Mouse (Mus musculus) erythroblast, embryonic 14.5 days (primary cell): ENCODE measurements around the gene Fgf3. TPM values are rescaled to one million over a fixed set of nuclear protein-coding genes. Genes with fewer than 3 reads are reported as not detected.

Source experiments
- H3K27me3 ChIP-seq: 2 replicates; pipeline ENCODE4 v1.6.1; 2012; ENCODE audit warnings: inconsistent platforms; ENCODE audit not compliant: control insufficient read depth
- H3K36me3 ChIP-seq: 2 replicates; pipeline ENCODE4 v1.6.1; 2012; ENCODE audit warnings: mild to moderate bottlenecking, inconsistent platforms; ENCODE audit not compliant: control insufficient read depth
- H3K4me1 ChIP-seq: 2 replicates; pipeline ENCODE4 v1.6.1; 2012; ENCODE audit warnings: inconsistent platforms; ENCODE audit not compliant: control insufficient read depth
- H3K4me3 ChIP-seq: replicated peaks from 2 replicates; pipeline ENCODE3; 2012; ENCODE audit warnings: moderate library complexity, mild to moderate bottlenecking, inconsistent platforms
- H3K9me3 ChIP-seq: 2 replicates; pipeline ENCODE4 v1.6.1; 2012; ENCODE audit warnings: low read length, inconsistent platforms, mixed read lengths; ENCODE audit not compliant: control insufficient read depth
- GATA1 ChIP-seq: IDR thresholded peaks from 2 replicates; pipeline ENCODE4 v1.6.1; 2012; ENCODE audit warnings: low read length, inconsistent platforms, mixed read lengths
- TAL1 ChIP-seq: IDR thresholded peaks from 3 replicates; pipeline ENCODE4 v1.6.1; 2012; ENCODE audit warnings: low read length, inconsistent platforms, mixed read lengths
- polyA plus RNA-seq: library from polyadenylated mRNA; stranded (reverse); fragments of >175 nt; gene quantifications from 2 replicates; pipeline ENCODE4 v1.2.3, GENCODE M21; 2012

The Fgf3 gene
- polyA plus RNA-seq, 1 experiment = 0.02 TPM

DNA sequence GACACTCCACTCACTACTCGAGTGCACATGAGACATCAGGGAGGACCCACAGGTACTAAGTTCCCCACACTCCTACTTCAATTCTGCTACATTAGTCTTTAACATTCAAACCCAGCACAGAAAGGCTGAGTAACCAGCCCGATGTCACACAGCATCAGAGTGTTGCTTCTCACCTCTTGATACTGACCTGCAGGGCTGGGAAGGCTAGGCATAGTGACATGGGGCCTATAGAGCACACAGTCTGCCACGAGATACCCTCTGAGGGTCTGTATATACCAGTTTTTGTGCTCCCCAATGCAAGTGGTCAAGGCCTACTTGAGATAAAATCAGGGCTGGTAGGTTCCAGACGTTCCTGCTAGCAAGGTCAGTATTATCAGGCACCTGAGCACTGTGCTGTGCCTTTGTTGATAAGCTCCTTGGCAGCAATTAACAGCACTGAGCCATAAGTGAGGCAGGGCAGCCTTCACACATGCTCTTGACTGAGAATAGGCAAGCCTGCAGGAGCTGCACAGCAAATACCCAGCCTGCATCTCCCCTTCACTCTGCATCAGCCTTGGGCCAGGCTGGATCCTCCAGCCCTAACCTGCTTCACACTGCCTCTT is 29.8 kb upstream of the Fgf3 start:
- TF ChIP-seq GATA1 = no peak
- TF ChIP-seq TAL1 = peak; percentile 52; the same call in 2 of the 3 replicates
- Histone ChIP-seq H3K4me3 (no peak overlapping the region), H3K27me3 (peaks cover 8% of the 10 kb centered on the region), H3K36me3 (no peaks in the 10 kb centered on the region), H3K9me3 (no peaks in the 10 kb centered on the region), H3K4me1 (peaks cover 50% of the 10 kb centered on the region)

DNA sequence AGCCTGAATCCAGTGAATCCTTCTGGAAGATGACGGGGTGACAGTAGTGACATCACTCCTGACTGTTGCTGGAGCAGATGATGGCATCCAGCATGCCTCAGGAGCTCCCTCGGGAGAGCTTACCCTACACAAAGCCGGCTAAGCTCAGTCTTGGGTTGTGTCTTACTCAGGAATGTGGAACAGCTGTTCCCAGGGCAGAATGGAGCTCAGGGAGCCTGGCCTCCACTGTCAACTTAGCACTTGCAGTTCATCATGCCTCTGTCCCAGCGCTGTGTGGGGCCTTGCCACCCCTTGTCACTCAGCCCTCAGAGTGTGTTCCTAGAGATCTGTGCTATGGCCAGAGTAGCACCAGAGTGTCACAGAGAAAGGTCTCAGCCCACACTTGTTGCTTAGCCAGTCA is 26.4 kb upstream of the Fgf3 start:
- Histone ChIP-seq H3K9me3 (no peaks in the 10 kb centered on the region), H3K36me3 (no peaks in the 10 kb centered on the region), H3K4me1 (peaks cover 50% of the 10 kb centered on the region), H3K4me3 (no peak overlapping the region), H3K27me3 (no peaks in the 10 kb centered on the region)
- TF ChIP-seq TAL1 (no peak), GATA1 (no peak)

DNA sequence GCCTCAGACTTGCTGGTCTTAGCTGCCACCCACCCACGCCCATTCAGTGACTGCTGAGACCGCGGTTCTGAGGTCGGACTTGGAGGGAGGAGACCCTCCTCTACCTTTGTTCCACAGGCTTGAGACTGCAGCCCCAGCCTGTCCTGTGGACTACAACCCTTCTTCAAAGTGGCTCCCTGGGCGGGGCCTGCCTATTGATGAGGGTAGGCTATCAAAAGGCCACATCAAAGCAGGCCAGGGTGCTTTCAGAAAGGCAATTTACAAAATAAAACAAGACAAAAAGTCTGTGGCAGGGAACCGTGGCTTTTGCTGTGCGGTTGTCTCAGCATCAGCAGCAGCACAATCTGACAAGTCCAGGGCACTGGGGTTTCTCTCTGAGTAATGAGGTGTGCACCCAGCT is 16.0 kb upstream of the Fgf3 start:
- TF ChIP-seq GATA1 (no peak), TAL1 (no peak)
- peaks cover 28% of the 10 kb centered on the region for H3K27me3 ChIP-seq
- no peaks in the 10 kb centered on the region for H3K4me1 ChIP-seq

DNA sequence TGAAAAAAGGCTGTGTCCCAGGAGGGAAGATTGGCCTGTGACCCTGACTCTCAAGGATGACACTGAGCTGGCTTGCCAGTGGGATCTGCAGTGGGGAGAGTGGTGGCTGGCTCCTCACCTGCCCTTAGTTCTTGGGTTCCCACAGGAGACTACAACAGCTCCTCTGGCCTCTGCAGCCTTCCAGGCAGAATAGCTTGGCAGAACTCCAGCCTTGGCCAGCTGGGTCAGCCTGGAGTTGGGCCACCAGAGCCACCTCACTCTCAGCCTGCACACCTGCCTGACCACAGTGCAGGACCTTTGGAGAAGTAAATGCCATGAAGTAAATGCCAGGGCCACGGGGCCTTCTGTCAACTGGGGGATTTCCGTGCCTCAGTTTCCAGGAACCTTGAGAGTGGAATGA is 13.9 kb upstream of the Fgf3 start:
- TF ChIP-seq GATA1 (no peak), TAL1 (no peak)
- no peaks in the 10 kb centered on the region for H3K36me3 ChIP-seq
- peaks cover 1% of the 10 kb centered on the region for H3K9me3 ChIP-seq
- no peak overlapping the region for H3K4me3 ChIP-seq
- H3K4me1 ChIP-seq = no peaks in the 10 kb centered on the region
- H3K27me3 ChIP-seq = peaks cover 40% of the 10 kb centered on the region

More for the DNA sequence above, 16.0 kb upstream of the Fgf3 start:
- no peak overlapping the region for H3K4me3 ChIP-seq
- no peaks in the 10 kb centered on the region for H3K36me3 ChIP-seq
- H3K9me3 ChIP-seq = peaks cover 12% of the 10 kb centered on the region

DNA sequence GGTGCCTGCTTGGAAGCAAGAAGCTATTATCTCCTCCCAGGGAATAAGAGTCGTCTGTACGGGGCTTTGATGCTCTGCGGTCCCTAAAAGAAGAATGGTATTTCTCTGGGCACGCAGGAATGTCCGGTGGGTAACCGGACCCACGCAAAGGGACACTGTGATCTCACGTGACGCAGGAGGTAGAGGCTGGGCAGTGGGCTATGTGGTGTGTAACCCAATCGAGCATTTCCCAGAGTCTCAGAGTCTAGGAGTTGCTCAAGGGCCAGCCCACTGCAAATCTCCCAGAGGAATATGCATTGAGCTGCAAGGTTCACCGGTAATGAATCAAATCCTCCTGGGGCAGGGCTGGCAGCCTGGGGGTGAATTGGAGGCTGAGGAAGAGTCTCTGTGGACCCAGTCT is 9.5 kb upstream of the Fgf3 start:
- no peaks in the 10 kb centered on the region for H3K4me1 ChIP-seq
- H3K27me3 ChIP-seq = peaks cover 54% of the 10 kb centered on the region
- no peaks in the 10 kb centered on the region for H3K9me3 ChIP-seq
- no peak for TF ChIP-seq GATA1
- TF ChIP-seq TAL1 = no peak
- H3K4me3 ChIP-seq = no peak overlapping the region
- no peaks in the 10 kb centered on the region for H3K36me3 ChIP-seq

DNA sequence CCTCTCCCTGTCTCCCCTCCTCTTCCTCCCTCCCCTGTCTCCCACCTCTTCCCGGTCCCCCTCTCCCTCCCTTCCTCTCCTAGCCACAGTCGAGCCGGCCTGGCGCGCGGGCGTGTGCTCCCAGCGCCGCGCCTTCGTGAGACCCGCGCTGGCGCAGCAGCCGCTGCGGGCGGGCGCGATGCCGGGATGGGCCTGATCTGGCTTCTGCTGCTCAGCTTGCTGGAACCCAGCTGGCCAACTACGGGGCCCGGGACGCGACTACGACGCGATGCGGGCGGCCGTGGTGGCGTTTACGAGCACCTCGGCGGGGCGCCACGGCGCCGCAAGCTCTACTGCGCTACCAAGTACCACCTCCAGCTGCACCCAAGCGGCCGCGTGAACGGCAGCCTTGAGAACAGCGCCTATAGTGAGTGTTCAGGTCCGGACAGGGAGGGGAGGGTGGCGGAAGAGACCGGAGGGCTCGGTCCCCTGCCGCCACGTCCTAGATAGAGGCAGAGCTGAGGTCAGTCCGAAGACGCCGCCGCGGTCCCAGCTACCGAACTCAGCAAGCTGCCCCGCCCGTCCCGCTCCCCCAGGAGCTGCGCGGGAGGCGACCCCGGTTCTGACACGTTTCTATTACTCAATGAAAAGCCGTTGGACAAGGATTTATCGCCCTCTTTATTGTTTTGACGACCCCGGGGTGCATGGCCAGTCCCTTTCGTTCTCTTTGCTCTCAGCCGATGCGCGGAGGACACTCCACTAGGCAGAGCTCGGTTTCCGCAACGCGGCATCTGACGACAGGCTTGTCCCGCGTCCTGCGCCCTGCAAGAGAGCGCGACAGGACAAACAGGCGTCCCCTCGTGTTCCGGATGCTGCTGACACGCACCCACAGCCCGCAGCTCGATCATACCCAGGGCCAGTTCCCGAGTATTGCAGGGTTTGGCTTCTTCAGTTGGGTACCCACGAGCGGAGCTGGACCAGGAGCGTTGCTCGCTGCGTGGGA is 930 bp downstream of the Fgf3 start:
- Histone ChIP-seq H3K4me3 (no peak overlapping the region), H3K27me3 (peaks cover 91% of the 10 kb centered on the region), H3K4me1 (peaks cover 1% of the 10 kb centered on the region; the same call in 1 of the 2 replicates), H3K36me3 (no peaks in the 10 kb centered on the region), H3K9me3 (peaks cover 2% of the 10 kb centered on the region; the same call in 1 of the 2 replicates)
- TF ChIP-seq GATA1 (no peak), TAL1 (no peak)

DNA sequence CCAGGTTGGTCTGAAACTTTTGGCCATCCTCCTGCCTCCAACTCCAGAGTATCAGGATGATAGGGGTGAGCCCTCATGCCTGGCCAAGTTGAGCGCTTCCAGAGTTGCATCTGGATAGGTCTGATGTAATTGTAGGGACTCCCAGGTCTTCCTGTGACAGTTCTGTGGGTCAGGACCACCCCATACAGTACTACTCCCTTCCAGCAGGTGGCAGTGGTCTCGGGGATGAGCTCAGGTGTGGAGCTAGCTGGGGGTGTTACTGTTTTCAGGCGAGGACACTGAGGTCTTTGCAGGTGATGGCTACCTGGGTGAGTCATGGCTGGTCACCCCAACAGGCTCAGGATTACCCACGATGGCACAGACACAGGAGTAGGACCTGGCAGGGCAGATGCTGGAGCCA is 8.3 kb downstream of the Fgf3 start:
- H3K4me3 ChIP-seq = no peak overlapping the region
- H3K36me3 ChIP-seq = no peaks in the 10 kb centered on the region
- H3K4me1 ChIP-seq = no peaks in the 10 kb centered on the region
- TF ChIP-seq TAL1 = no peak
- no peak for TF ChIP-seq GATA1
- H3K27me3 ChIP-seq = peaks cover 30% of the 10 kb centered on the region
- no peaks in the 10 kb centered on the region for H3K9me3 ChIP-seq

DNA sequence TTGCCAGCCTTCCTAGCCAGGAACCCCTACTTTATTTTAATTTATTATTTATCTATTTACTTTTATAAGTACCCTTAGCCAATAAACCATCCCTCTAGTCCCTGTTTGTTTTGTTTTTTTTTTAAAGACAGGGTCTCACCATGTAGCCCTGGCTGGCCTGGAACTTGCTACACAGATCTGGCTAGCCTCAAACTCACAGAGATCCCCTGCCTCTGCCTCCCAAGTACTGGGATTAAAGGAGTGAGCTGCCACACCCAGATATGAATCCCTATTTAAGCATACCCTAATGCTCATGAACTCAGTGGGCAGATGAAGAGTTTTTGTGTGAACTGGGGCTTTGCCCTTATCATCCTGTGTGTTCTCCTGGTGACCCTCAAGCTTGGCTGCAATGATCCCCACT is 9.2 kb downstream of the Fgf3 start, which contains the start of gene Fgf4:
Gene Fgf4 (plus strand): TSS at position 301 of the 400 bp plus-strand sequence.
- Histone ChIP-seq H3K4me1 (no peaks in the 10 kb centered on the region), H3K27me3 (peaks cover 21% of the 10 kb centered on the region), H3K4me3 (no peak within 1 kb of the TSS), H3K36me3 (no peaks in the 10 kb centered on the region), H3K9me3 (no peaks in the 10 kb centered on the region)
- no peak for TF ChIP-seq TAL1
- no peak for TF ChIP-seq GATA1

DNA sequence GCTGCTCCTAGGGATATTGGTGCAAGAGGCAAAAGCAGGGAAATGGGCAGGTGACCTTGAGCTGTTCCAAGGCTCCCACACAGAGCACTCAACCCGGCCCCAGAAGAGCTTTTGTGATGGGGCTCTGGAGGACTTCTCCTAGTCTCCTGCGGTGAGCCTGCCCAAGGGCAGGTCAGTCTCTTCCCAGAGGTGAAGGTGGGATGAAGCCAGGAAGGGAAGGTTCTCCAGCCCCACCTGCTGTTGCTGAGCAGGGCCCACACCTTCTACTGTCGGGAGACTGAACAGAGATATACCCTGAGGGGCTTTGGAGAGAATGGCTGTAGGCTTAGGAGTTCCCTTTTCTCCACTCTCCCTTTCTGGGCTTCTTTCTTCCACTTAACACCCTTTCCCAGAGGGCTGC is 13.4 kb downstream of the Fgf3 start:
- no peaks in the 10 kb centered on the region for H3K9me3 ChIP-seq
- no peaks in the 10 kb centered on the region for H3K4me1 ChIP-seq
- H3K27me3 ChIP-seq = peaks cover 4% of the 10 kb centered on the region; the same call in 1 of the 2 replicates
- TF ChIP-seq GATA1 (no peak), TAL1 (no peak)
- H3K4me3 ChIP-seq = no peak overlapping the region
- no peaks in the 10 kb centered on the region for H3K36me3 ChIP-seq
